Comparison of ENCODE assay signal across 8 mouse cellular contexts in genomic region chr5:74196307-74196618, GRCm38 (mm10). TPM values are rescaled to one million over a fixed set of nuclear protein-coding genes. Genes with fewer than 3 reads are reported as not detected.
DNase-seq lines count a peak whose midpoint lies in the region; ATAC-seq lines count a peak whose summit lies in the region.

No protein-coding gene starts in this region.

- H3K9me3 ChIP-seq in heart, embryonic 16.5 days (replicated peaks; ENCODE audit: control insufficient read depth, low read length), result no peaks in the 10 kb centered on the region
- H3K9me3 ChIP-seq in midbrain, embryonic 14.5 days (ENCODE audit: control insufficient read depth, low read length), result no peaks in the 10 kb centered on the region

- H3K4me1 ChIP-seq in heart, embryonic 16.5 days (ENCODE audit: control insufficient read depth, insufficient read depth, low read length), result peaks cover 56% of the 10 kb centered on the region
- H3K4me1 ChIP-seq in midbrain, embryonic 14.5 days (ENCODE audit: control insufficient read depth, insufficient read depth, low read length), result peaks cover 8% of the 10 kb centered on the region; the same call in 1 of the 2 replicates

- H3K4me2 ChIP-seq in heart, embryonic 16.5 days (ENCODE audit: low read depth, low read length), result peak overlapping the region; percentile 94
- H3K4me2 ChIP-seq in midbrain, embryonic 14.5 days (ENCODE audit: low read length), result peak overlapping the region; percentile 97

- H3K4me3 ChIP-seq in heart, embryonic 16.5 days (ENCODE audit: low read length), result peak overlapping the region; percentile 81
- peak overlapping the region; percentile 13 for H3K4me3 ChIP-seq in midbrain, embryonic 14.5 days (replicated peaks; ENCODE audit: low read depth, low read length)

- WGBS in heart, embryonic 16.5 days, result 5% methylated on average over 4 of the region's 4 CpGs
- 1% methylated on average over 4 of the region's 4 CpGs for WGBS in midbrain, embryonic 14.5 days

- H3K9ac ChIP-seq in heart, embryonic 16.5 days (ENCODE audit: low read length), result peak overlapping the region; percentile 95
- H3K9ac ChIP-seq in midbrain, embryonic 14.5 days (replicated peaks; ENCODE audit: low read length), result no peak overlapping the region

- peaks cover 27% of the 10 kb centered on the region for H3K36me3 ChIP-seq in heart, embryonic 16.5 days (ENCODE audit: control insufficient read depth, insufficient read depth)
- H3K36me3 ChIP-seq in midbrain, embryonic 14.5 days (ENCODE audit: control insufficient read depth, insufficient read depth, low read length), result no peaks in the 10 kb centered on the region

- DNase-seq in A20 (ENCODE audit: low read depth, low spot score) (peak; percentile 16), adipocyte (ENCODE audit: low spot score) (peak; percentile 86)
- DNase-seq in kidney, postnatal 36 days, result peak; percentile 81 to 82
- no peak for DNase-seq in midbrain, embryonic 14.5 days
- DNase-seq in urinary bladder, postnatal 10 days (ENCODE audit: low spot score), result no peak
- DNase-seq in cerebellum, adult 11-12 months, result no peak

- H3K27me3 ChIP-seq in heart, embryonic 16.5 days (ENCODE audit: control insufficient read depth, insufficient read depth, low read length), result no peaks in the 10 kb centered on the region
- H3K27me3 ChIP-seq in midbrain, embryonic 14.5 days (ENCODE audit: control insufficient read depth, insufficient read depth, low read length), result peaks cover 4% of the 10 kb centered on the region; the same call in 1 of the 2 replicates

- no peak for ATAC-seq in heart, embryonic 16.5 days (replicated peaks; ENCODE audit: extremely low read depth, insufficient read depth, low FRiP score)
- no peak for ATAC-seq in midbrain, embryonic 14.5 days (ENCODE audit: low FRiP score, low TSS enrichment)
- no peak for ATAC-seq in megakaryocyte-erythroid progenitor cell, adult 5-6 weeks (replicated peaks; ENCODE audit: low FRiP score, low TSS enrichment, poor library complexity, severe bottlenecking)

- peak overlapping the region; percentile 89 for H3K27ac ChIP-seq in heart, embryonic 16.5 days (ENCODE audit: low read length)
- no peak overlapping the region for H3K27ac ChIP-seq in midbrain, embryonic 14.5 days (replicated peaks; ENCODE audit: low read depth, low read length)

RNA-seq across cellular contexts. Expression of gene Rasl11b, which starts 1.2 kb away (rescaled TPM):
- 101 and 112 TPM in 2 replicates for polyA plus RNA-seq in heart, embryonic 16.5 days (2015; fragmentation: Nextera tagmentation; extraction: Ambion mirVana)
- 11.4 and 13.6 TPM in 2 replicates for polyA plus RNA-seq in midbrain, embryonic 14.5 days (2014; fragmentation: Nextera tagmentation; extraction: Ambion mirVana)
- total RNA-seq in megakaryocyte-erythroid progenitor cell, adult 5-6 weeks (2014; fragmentation: Nextera tagmentation), result not detected in 2 replicates
- 0.14 TPM in 1 of 2 replicates, not detected in the other for total RNA-seq in megakaryocyte-erythroid progenitor cell, adult 5-6 weeks (2017)

Comparison
In these comparisons a context has a peak if more than half of its experiments do, and no peak if none do; other contexts are left out.
1. DNase-seq: peak in A20 (single experiment), adipocyte (single experiment) and kidney, postnatal 36 days (2 of 2); none in midbrain, embryonic 14.5 days (single experiment), urinary bladder, postnatal 10 days (single experiment) and cerebellum, adult 11-12 months (single experiment).